In genomic region chr15:84073911-84074704, GRCm38 (mm10) we compare ENCODE assay signal across 9 mouse cellular contexts. TPM values are rescaled to one million over a fixed set of nuclear protein-coding genes. Genes with fewer than 3 reads are reported as not detected.
A peak's percentile ranks its signal among the peaks of the same experiment; 100 is the strongest.
DNase-seq lines count a peak whose midpoint lies in the region; ATAC-seq lines count a peak whose summit lies in the region.
"Had no signal": no experiment of that assay in that cellular context is flagged by ENCODE, and none has a peak within 500 bp of the region (broad histone marks: within the 10 kb centered on the region; RNA-seq: fewer than 3 reads in every experiment).

No protein-coding gene starts in this region.

- H3K9ac ChIP-seq in embryonic facial prominence, embryonic 13.5 days, result no peak overlapping the region
- no peak overlapping the region for H3K9ac ChIP-seq in hindbrain, embryonic 13.5 days
- H3K9ac ChIP-seq in neural tube, embryonic 13.5 days, result no peak overlapping the region

- H3K36me3 ChIP-seq in embryonic facial prominence, embryonic 13.5 days, result no peaks in the 10 kb centered on the region
- peaks cover 13% of the 10 kb centered on the region for H3K36me3 ChIP-seq in hindbrain, embryonic 13.5 days
- H3K36me3 ChIP-seq in limb, embryonic 10.5 days, result no peaks in the 10 kb centered on the region
- peaks cover 7% of the 10 kb centered on the region; the same call in 1 of the 2 replicates for H3K36me3 ChIP-seq in neural tube, embryonic 13.5 days

- peak overlapping the region; percentile 30 for H3K4me2 ChIP-seq in embryonic facial prominence, embryonic 13.5 days
- peak overlapping the region; percentile 4; the same call in 1 of the 2 replicates for H3K4me2 ChIP-seq in hindbrain, embryonic 13.5 days
- H3K4me2 ChIP-seq in neural tube, embryonic 13.5 days, result peak overlapping the region; percentile 20; the same call in 1 of the 2 replicates

- H3K27me3 ChIP-seq in embryonic facial prominence, embryonic 13.5 days, result peaks cover 54% of the 10 kb centered on the region
- H3K27me3 ChIP-seq in hindbrain, embryonic 13.5 days, result peaks cover 53% of the 10 kb centered on the region
- peaks cover 79% of the 10 kb centered on the region for H3K27me3 ChIP-seq in limb, embryonic 10.5 days (ENCODE audit: low read depth, poor library complexity, severe bottlenecking)
- H3K27me3 ChIP-seq in neural tube, embryonic 13.5 days, result peaks cover 35% of the 10 kb centered on the region

- H3K4me3 ChIP-seq in embryonic facial prominence, embryonic 13.5 days, result no peak overlapping the region
- H3K4me3 ChIP-seq in hindbrain, embryonic 13.5 days, result no peak overlapping the region
- H3K4me3 ChIP-seq in limb, embryonic 10.5 days, result no peak overlapping the region
- H3K4me3 ChIP-seq in neural tube, embryonic 13.5 days, result no peak overlapping the region
- H3K4me3 ChIP-seq: myocyte had no signal

- DNase-seq in left cerebral cortex, adult 18-20 months (ENCODE audit: low spot score in 2 of 2), result peak; percentile 78 to 82
- DNase-seq in left cerebral cortex, adult 11 months (ENCODE audit: low spot score), result no peak
- peak; percentile 61 to 70 for DNase-seq in adrenal gland, postnatal 36 days
- peak; percentile 88 for DNase-seq in limb, embryonic 10.5 days (ENCODE audit: low spot score)
- DNase-seq in thymus, postnatal 25 days, result peak; percentile 48

- 7% methylated on average over 14 of the region's 15 CpGs for WGBS in embryonic facial prominence, embryonic 13.5 days
- 13% methylated on average over 11 of the region's 15 CpGs for WGBS in hindbrain, embryonic 13.5 days
- 7% methylated on average over 15 of the region's 15 CpGs for WGBS in limb, embryonic 10.5 days
- 9% methylated on average over 14 of the region's 15 CpGs for WGBS in neural tube, embryonic 13.5 days

- ATAC-seq in embryonic facial prominence, embryonic 13.5 days (ENCODE audit: insufficient number of reproducible peaks, insufficient read depth, low FRiP score, low TSS enrichment, low read depth), result no peak
- peak; percentile 25; the same call in 1 of the 2 replicates for ATAC-seq in hindbrain, embryonic 13.5 days (ENCODE audit: low FRiP score)
- ATAC-seq in neural tube, embryonic 13.5 days (ENCODE audit: low read depth), result 0 out of 2 replicates have a peak, but pooled peaks have one; percentile 23

- peaks cover 14% of the 10 kb centered on the region for H3K4me1 ChIP-seq in embryonic facial prominence, embryonic 13.5 days
- peaks cover 26% of the 10 kb centered on the region for H3K4me1 ChIP-seq in hindbrain, embryonic 13.5 days (replicated peaks)
- peaks cover 27% of the 10 kb centered on the region for H3K4me1 ChIP-seq in limb, embryonic 10.5 days
- peaks cover 20% of the 10 kb centered on the region for H3K4me1 ChIP-seq in neural tube, embryonic 13.5 days (replicated peaks)

- H3K9me3 ChIP-seq in embryonic facial prominence, embryonic 13.5 days, result no peaks in the 10 kb centered on the region
- H3K9me3 ChIP-seq in hindbrain, embryonic 13.5 days, result no peaks in the 10 kb centered on the region
- no peaks in the 10 kb centered on the region for H3K9me3 ChIP-seq in limb, embryonic 10.5 days (replicated peaks)
- H3K9me3 ChIP-seq in neural tube, embryonic 13.5 days, result no peaks in the 10 kb centered on the region

- no peak overlapping the region for H3K27ac ChIP-seq in embryonic facial prominence, embryonic 13.5 days
- H3K27ac ChIP-seq in hindbrain, embryonic 13.5 days, result no peak overlapping the region
- no peak overlapping the region for H3K27ac ChIP-seq in limb, embryonic 10.5 days
- no peak overlapping the region for H3K27ac ChIP-seq in neural tube, embryonic 13.5 days (replicated peaks)

RNA-seq across cellular contexts. Expression of gene Efcab6, which starts 8.9 kb away (rescaled TPM):
- total RNA-seq in left cerebral cortex, adult 18-20 months (2021), result 10 to 100 TPM; 12.3 to 14.1 TPM
- not detected for total RNA-seq in adrenal gland, postnatal 36 days (2021)
- 0.08 TPM in 2 replicates for polyA plus RNA-seq in embryonic facial prominence, embryonic 13.5 days (2015; fragmentation: Nextera tagmentation; extraction: Ambion mirVana)
- 0.27 and 0.31 TPM in 2 replicates for polyA plus RNA-seq in hindbrain, embryonic 13.5 days (2015; fragmentation: Nextera tagmentation; extraction: Ambion mirVana)
- polyA plus RNA-seq in limb, embryonic 10.5 days (2016; fragmentation: Nextera tagmentation; extraction: Ambion mirVana), result not detected in 2 replicates
- polyA plus RNA-seq in neural tube, embryonic 13.5 days (2015; fragmentation: Nextera tagmentation; extraction: Ambion mirVana), result 0.36 and 1.2 TPM in 2 replicates
- polyA plus RNA-seq: myocyte had no signal

RNA-seq across cellular contexts. Expression of gene Sult4a1, which starts 31.4 kb away (rescaled TPM):
- total RNA-seq in left cerebral cortex, adult 18-20 months (2021), result 100 to 1,000 TPM; 449 to 474 TPM
- 1 to 10 TPM; 2.7 to 3.7 TPM for total RNA-seq in adrenal gland, postnatal 36 days (2021)
- polyA plus RNA-seq in embryonic facial prominence, embryonic 13.5 days (2015; fragmentation: Nextera tagmentation; extraction: Ambion mirVana), result 5.1 and 6.5 TPM in 2 replicates
- polyA plus RNA-seq in hindbrain, embryonic 13.5 days (2015; fragmentation: Nextera tagmentation; extraction: Ambion mirVana), result 73.2 and 73.7 TPM in 2 replicates
- 1.2 and 1.3 TPM in 2 replicates for polyA plus RNA-seq in limb, embryonic 10.5 days (2016; fragmentation: Nextera tagmentation; extraction: Ambion mirVana)
- 87.0 and 97.2 TPM in 2 replicates for polyA plus RNA-seq in neural tube, embryonic 13.5 days (2015; fragmentation: Nextera tagmentation; extraction: Ambion mirVana)
- polyA plus RNA-seq: myocyte had no signal

RNA-seq across cellular contexts. Expression of gene Pnpla5, which starts 48.9 kb away (rescaled TPM):
- total RNA-seq in left cerebral cortex, adult 18-20 months (2021), result not detected
- under 1 TPM in 1 of 2 experiments, not detected in 1; 0.23 TPM for total RNA-seq in adrenal gland, postnatal 36 days (2021)
- not detected in 2 replicates for polyA plus RNA-seq in embryonic facial prominence, embryonic 13.5 days (2015; fragmentation: Nextera tagmentation; extraction: Ambion mirVana)
- not detected in 2 replicates for polyA plus RNA-seq in hindbrain, embryonic 13.5 days (2015; fragmentation: Nextera tagmentation; extraction: Ambion mirVana)
- not detected in 2 replicates for polyA plus RNA-seq in limb, embryonic 10.5 days (2016; fragmentation: Nextera tagmentation; extraction: Ambion mirVana)
- not detected in 2 replicates for polyA plus RNA-seq in neural tube, embryonic 13.5 days (2015; fragmentation: Nextera tagmentation; extraction: Ambion mirVana)
- polyA plus RNA-seq: myocyte had no signal
